In the genomic region with DNA sequence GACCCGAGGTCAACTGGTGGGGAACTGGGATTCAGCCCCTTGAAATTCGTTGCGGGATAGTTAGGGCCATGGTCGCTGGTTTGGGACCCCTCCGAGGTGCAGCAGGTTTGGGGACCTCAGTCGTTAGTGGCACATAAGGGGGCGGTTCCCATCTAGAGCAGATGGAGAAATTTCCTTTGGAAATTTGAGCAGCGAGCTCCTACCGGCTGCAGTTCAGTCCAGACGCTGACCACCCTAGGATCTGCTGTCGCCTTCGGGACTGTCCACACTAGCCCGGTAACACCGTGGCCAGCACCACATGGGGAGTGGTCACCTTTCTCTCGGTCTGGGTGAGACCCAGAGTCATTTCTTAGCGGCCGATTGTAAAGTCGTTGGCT, we compare ENCODE assay signal across 11 mouse cellular contexts. TPM values are rescaled to one million over a fixed set of nuclear protein-coding genes. Genes with fewer than 3 reads are reported as not detected.
DNase-seq lines count a peak whose midpoint lies in the region; ATAC-seq lines count a peak whose summit lies in the region.
"Had no signal": no experiment of that assay in that cellular context is flagged by ENCODE, and none has a peak within 500 bp of the region (broad histone marks: within the 10 kb centered on the region; RNA-seq: fewer than 3 reads in every experiment).

No protein-coding gene starts in this region.

- no peaks in the 10 kb centered on the region for H3K36me3 ChIP-seq in kidney, embryonic 14.5 days (ENCODE audit: control insufficient read depth, insufficient read depth, low read length)
- H3K36me3 ChIP-seq in hindbrain, embryonic 10.5 days = no peaks in the 10 kb centered on the region
- no peaks in the 10 kb centered on the region for H3K36me3 ChIP-seq in liver, embryonic 11.5 days (ENCODE audit: control insufficient read depth, insufficient read depth, low read length)
- H3K36me3 ChIP-seq: liver, embryonic 15.5 days had no signal

- 0 out of 2 replicates have a peak overlapping the region, but pooled peaks have one; percentile 35 for H3K4me3 ChIP-seq in kidney, embryonic 14.5 days (ENCODE audit: low read length)
- H3K4me3 ChIP-seq in hindbrain, embryonic 10.5 days = peak overlapping the region; percentile 53
- H3K4me3 ChIP-seq in liver, embryonic 11.5 days (ENCODE audit: low read depth, low read length) = no peak overlapping the region

- ATAC-seq in kidney, embryonic 14.5 days (ENCODE audit: low FRiP score, low TSS enrichment) = no peak
- ATAC-seq in liver, embryonic 11.5 days (replicated peaks; ENCODE audit: low FRiP score) = no peak

- no peak overlapping the region for H3K9ac ChIP-seq in kidney, embryonic 14.5 days (ENCODE audit: low read depth, low read length)
- H3K9ac ChIP-seq in liver, embryonic 11.5 days (ENCODE audit: low read depth, low read length) = no peak overlapping the region
- H3K9ac ChIP-seq: liver, embryonic 15.5 days had no signal

- no peak overlapping the region for H3K27ac ChIP-seq in kidney, embryonic 14.5 days (ENCODE audit: low read depth, low read length)
- H3K27ac ChIP-seq in hindbrain, embryonic 10.5 days = peak overlapping the region; percentile 46
- H3K27ac ChIP-seq in liver, embryonic 11.5 days (ENCODE audit: low read depth, low read length) = no peak overlapping the region
- H3K27ac ChIP-seq: kidney, postnatal 0 days; liver, embryonic 15.5 days had no signal

- H3K4me1 ChIP-seq in kidney, embryonic 14.5 days (ENCODE audit: control insufficient read depth, insufficient read depth, low read length) = peaks cover 31% of the 10 kb centered on the region
- H3K4me1 ChIP-seq in hindbrain, embryonic 10.5 days (replicated peaks) = peaks cover 61% of the 10 kb centered on the region
- peaks cover 16% of the 10 kb centered on the region; the same call in 1 of the 2 replicates for H3K4me1 ChIP-seq in liver, embryonic 11.5 days (replicated peaks; ENCODE audit: control insufficient read depth, insufficient read depth, low read length)

- no peaks in the 10 kb centered on the region for H3K9me3 ChIP-seq in kidney, embryonic 14.5 days (ENCODE audit: control insufficient read depth, low read length)
- no peaks in the 10 kb centered on the region for H3K9me3 ChIP-seq in hindbrain, embryonic 10.5 days
- H3K9me3 ChIP-seq in liver, embryonic 11.5 days (ENCODE audit: control insufficient read depth, low read length) = no peaks in the 10 kb centered on the region
- H3K9me3 ChIP-seq: liver, embryonic 15.5 days had no signal

- under 1% methylated on average over 18 of the region's 18 CpGs for WGBS in kidney, embryonic 14.5 days
- WGBS in hindbrain, embryonic 10.5 days = under 1% methylated on average over 18 of the region's 18 CpGs
- WGBS in liver, embryonic 11.5 days = under 1% methylated on average over 18 of the region's 18 CpGs

- DNase-seq in kidney, postnatal 10 days = no peak
- peak; percentile 44 for DNase-seq in embryo, embryonic 11 days
- peak; percentile 56 for DNase-seq in hindbrain, embryonic 10.5 days (ENCODE audit: low spot score)
- peak; percentile 66 for DNase-seq in neural tube, embryonic 10.5 days (ENCODE audit: extremely low spot score, low spot score)
- no peak for DNase-seq in liver, embryonic 11.5 days (ENCODE audit: low spot score)
- DNase-seq in testis, postnatal 14 days (ENCODE audit: low spot score) = no peak
- no peak for DNase-seq in gastrocnemius, postnatal 10 days
- DNase-seq: adrenal gland, adult 8-10 months had no signal

- H3K4me2 ChIP-seq in kidney, embryonic 14.5 days (replicated peaks; ENCODE audit: low read depth, low read length) = peak overlapping the region; percentile 45; the same call in 1 of the 2 replicates
- H3K4me2 ChIP-seq in liver, embryonic 11.5 days = no peak overlapping the region

- peaks cover 84% of the 10 kb centered on the region for H3K27me3 ChIP-seq in kidney, embryonic 14.5 days (ENCODE audit: control insufficient read depth, insufficient read depth, low read length)
- H3K27me3 ChIP-seq in hindbrain, embryonic 10.5 days (ENCODE audit: insufficient read depth, poor library complexity, severe bottlenecking) = peaks cover 98% of the 10 kb centered on the region
- H3K27me3 ChIP-seq in liver, embryonic 11.5 days (replicated peaks; ENCODE audit: control insufficient read depth, insufficient read depth, low read length) = peaks cover 87% of the 10 kb centered on the region

RNA-seq across cellular contexts. Expression of gene Tlx3, which starts 0.9 kb away (rescaled TPM):
- 0.13 TPM in 1 of 2 replicates, not detected in the other for polyA plus RNA-seq in kidney, embryonic 14.5 days (2014; fragmentation: Nextera tagmentation; extraction: Ambion mirVana)
- 11.9 and 17.9 TPM in 2 replicates for polyA plus RNA-seq in hindbrain, embryonic 10.5 days (2016; fragmentation: Nextera tagmentation; extraction: Ambion mirVana)
- polyA plus RNA-seq in liver, embryonic 11.5 days (2014; fragmentation: Nextera tagmentation; extraction: Ambion mirVana) = not detected in 2 replicates
- not detected for total RNA-seq in gastrocnemius, postnatal 10 days (2021)
- polyA plus RNA-seq: kidney, postnatal 0 days; liver, embryonic 15.5 days had no signal

RNA-seq across cellular contexts. Expression of gene Npm1, which starts 41.3 kb away (rescaled TPM):
- 1,562 and 1,907 TPM in 2 replicates for polyA plus RNA-seq in kidney, embryonic 14.5 days (2014; fragmentation: Nextera tagmentation; extraction: Ambion mirVana)
- 691 and 1,253 TPM in 2 replicates for polyA plus RNA-seq in hindbrain, embryonic 10.5 days (2016; fragmentation: Nextera tagmentation; extraction: Ambion mirVana)
- polyA plus RNA-seq in liver, embryonic 11.5 days (2014; fragmentation: Nextera tagmentation; extraction: Ambion mirVana) = 1,827 and 1,921 TPM in 2 replicates
- total RNA-seq in gastrocnemius, postnatal 10 days (2021) = 100 to 1,000 TPM; 197 to 218 TPM

RNA-seq across cellular contexts. Expression of gene Fgf18, which starts 57.1 kb away (rescaled TPM):
- polyA plus RNA-seq in kidney, embryonic 14.5 days (2014; fragmentation: Nextera tagmentation; extraction: Ambion mirVana) = 3.0 and 4.0 TPM in 2 replicates
- polyA plus RNA-seq in hindbrain, embryonic 10.5 days (2016; fragmentation: Nextera tagmentation; extraction: Ambion mirVana) = 5.9 and 7.7 TPM in 2 replicates
- 0.56 and 0.90 TPM in 2 replicates for polyA plus RNA-seq in liver, embryonic 11.5 days (2014; fragmentation: Nextera tagmentation; extraction: Ambion mirVana)
- 1 to 10 TPM; 7.3 to 9.3 TPM for total RNA-seq in gastrocnemius, postnatal 10 days (2021)

Comparison
In these comparisons a context has a peak if more than half of its experiments do, and no peak if none do; other contexts are left out.
1. DNase-seq: peak in embryo, embryonic 11 days (single experiment), hindbrain, embryonic 10.5 days (single experiment) and neural tube, embryonic 10.5 days (single experiment); none in kidney, postnatal 10 days (single experiment), liver, embryonic 11.5 days (single experiment), testis, postnatal 14 days (single experiment) and gastrocnemius, postnatal 10 days (single experiment).
2. RNA of gene Tlx3, which starts 0.9 kb away (polyA plus RNA-seq): 11.9 to 17.9 TPM in hindbrain, embryonic 10.5 days; 0.13 TPM in kidney, embryonic 14.5 days and not detected in liver, embryonic 11.5 days; every median in the first group is over 10 times any median in the second.